Mouse (Mus musculus): ENCODE data around the gene Sympk. TPM values are rescaled to one million over a fixed set of nuclear protein-coding genes. Genes with fewer than 3 reads are reported as not detected.

Sympk gene
- total and polyA plus RNA-seq, 2 experiments from 2014 or later = 20.0 to 73.8 TPM

GRCm38 (mm10) chr7:18990601-18991295 is 33.4 kb upstream of the Sympk start, which contains the start of gene Mypop:
Gene Mypop, plus strand, starts transcription at chr7:18991245.
- H3K27ac ChIP-seq (ENCODE audit: low read depth, low read length) = peak within 1 kb of the TSS; percentile 71
- H3K4me2 ChIP-seq (ENCODE audit: low read depth) = peak within 1 kb of the TSS; percentile 83
- WGBS = under 1% methylated on average over 36 of the region's 37 CpGs
- H3K9ac ChIP-seq = peak within 1 kb of the TSS; percentile 60
- peak within 1 kb of the TSS; percentile 67 for H3K4me3 ChIP-seq (ENCODE audit: low read depth, low read length)
- H3K9me3 ChIP-seq (ENCODE audit: low read length) = no peaks in the 10 kb centered on the region
- peak; percentile 100 for DNase-seq
- no peaks in the 10 kb centered on the region for H3K36me3 ChIP-seq (ENCODE audit: insufficient read depth)
- ATAC-seq = peak; percentile 93
- H3K27me3 ChIP-seq (ENCODE audit: insufficient read depth, low read length) = no peaks in the 10 kb centered on the region
- H3K4me1 ChIP-seq (ENCODE audit: insufficient read depth) = peaks cover 8% of the 10 kb centered on the region
- peak; percentile 18; the same call in 1 of the 2 replicates for TF ChIP-seq CTCF (IDR thresholded peaks at IDR 0.05; ENCODE audit: low read depth)

DNA sequence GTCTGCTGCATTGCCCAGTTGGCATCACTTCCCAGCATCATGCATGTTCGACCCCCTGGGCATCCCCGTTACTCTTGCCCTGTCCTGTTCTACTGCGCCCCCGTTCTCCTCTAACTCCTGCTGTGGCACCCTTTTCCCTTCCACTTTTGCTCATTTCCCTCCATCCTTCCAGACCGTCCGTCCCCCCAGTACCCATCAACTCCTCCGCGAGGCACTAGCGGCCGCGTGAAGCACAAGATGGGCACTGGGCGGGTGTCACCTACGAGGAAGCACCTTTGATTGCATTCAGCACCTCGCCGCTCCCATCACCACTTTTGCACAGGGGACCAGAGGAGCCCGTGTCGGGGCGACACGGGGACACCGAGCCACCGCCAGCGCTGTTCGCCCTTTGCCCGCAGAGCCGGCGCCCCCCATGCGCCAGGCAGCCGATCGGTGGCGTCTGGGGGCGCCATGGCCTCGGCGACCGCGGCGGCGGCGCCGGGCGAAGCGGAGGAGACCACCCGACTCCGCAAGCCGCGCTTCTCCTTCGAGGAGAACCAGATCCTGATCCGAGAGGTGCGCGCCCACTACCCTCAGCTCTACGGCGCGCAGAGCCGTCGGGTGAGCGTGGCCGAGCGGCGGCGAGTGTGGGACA is 32.4 kb upstream of the Sympk start:
- under 1% methylated on average over 50 of the region's 59 CpGs for WGBS
- TF ChIP-seq CTCF (IDR thresholded peaks at IDR 0.05; ENCODE audit: low read depth) = no peak
- Histone ChIP-seq H3K9ac (peak overlapping the region; percentile 60), H3K27ac (ENCODE audit: low read depth, low read length) (peak overlapping the region; percentile 71), H3K27me3 (ENCODE audit: insufficient read depth, low read length) (no peaks in the 10 kb centered on the region), H3K4me3 (ENCODE audit: low read depth, low read length) (peak overlapping the region; percentile 67), H3K9me3 (ENCODE audit: low read length) (no peaks in the 10 kb centered on the region), H3K36me3 (ENCODE audit: insufficient read depth) (no peaks in the 10 kb centered on the region), H3K4me2 (ENCODE audit: low read depth) (peak overlapping the region; percentile 83), H3K4me1 (ENCODE audit: insufficient read depth) (peaks cover 8% of the 10 kb centered on the region)
- ATAC-seq (no peak), DNase-seq (no peak)

DNA sequence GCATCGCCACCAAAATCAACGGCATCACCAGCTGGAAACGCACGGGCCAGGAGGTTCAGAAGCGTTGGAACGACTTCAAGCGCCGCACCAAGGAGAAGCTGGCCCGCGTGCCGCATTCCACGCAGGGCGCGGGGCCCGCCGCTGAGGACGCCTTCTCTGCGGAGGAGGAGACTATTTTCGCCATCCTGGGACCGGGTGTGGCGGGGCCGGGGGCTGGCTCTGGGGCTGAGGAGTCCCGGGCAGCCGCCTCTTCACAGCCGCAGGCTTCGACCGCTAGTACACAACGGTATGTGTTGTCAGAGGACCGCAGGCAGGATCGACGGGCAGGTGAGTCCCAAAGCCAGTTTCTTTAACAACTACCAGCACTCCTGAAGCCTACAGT is 31.9 kb upstream of the Sympk start:
- WGBS = 6% methylated on average over 31 of the region's 31 CpGs
- Histone ChIP-seq H3K27me3 (ENCODE audit: insufficient read depth, low read length) (no peaks in the 10 kb centered on the region), H3K36me3 (ENCODE audit: insufficient read depth) (no peaks in the 10 kb centered on the region), H3K4me3 (ENCODE audit: low read depth, low read length) (peak overlapping the region; percentile 67), H3K4me1 (ENCODE audit: insufficient read depth) (peaks cover 8% of the 10 kb centered on the region), H3K9ac (peak overlapping the region; percentile 60), H3K4me2 (ENCODE audit: low read depth) (peak overlapping the region; percentile 83), H3K27ac (ENCODE audit: low read depth, low read length) (peak overlapping the region; percentile 21; the same call in 1 of the 2 replicates), H3K9me3 (ENCODE audit: low read length) (no peaks in the 10 kb centered on the region)
- TF ChIP-seq CTCF (IDR thresholded peaks at IDR 0.05; ENCODE audit: low read depth) = no peak
- ATAC-seq (no peak), DNase-seq (no peak)

DNA sequence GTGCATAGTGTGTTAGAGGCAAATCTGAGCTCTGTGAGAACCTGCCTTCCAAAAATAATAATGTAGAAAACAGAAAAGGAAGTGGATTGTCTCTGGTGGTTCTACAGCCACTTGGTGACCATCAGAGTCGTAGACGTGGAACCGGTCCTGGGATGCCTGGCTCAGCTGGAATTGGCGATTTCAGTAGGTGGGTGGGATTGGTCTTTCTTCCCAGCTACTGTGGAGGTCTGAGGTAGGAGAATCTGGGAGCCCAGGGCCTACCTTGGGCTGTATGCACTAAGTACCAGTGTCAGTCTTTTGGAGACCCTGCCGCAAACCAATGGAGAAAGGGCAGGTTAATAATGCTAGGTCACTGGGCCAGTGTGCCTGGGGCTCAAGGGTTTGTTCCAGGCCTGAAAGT is 31.1 kb upstream of the Sympk start:
- Histone ChIP-seq H3K27me3 (ENCODE audit: insufficient read depth, low read length) (no peaks in the 10 kb centered on the region), H3K27ac (ENCODE audit: low read depth, low read length) (no peak overlapping the region), H3K9ac (no peak overlapping the region; the same call in 1 of the 2 replicates), H3K36me3 (ENCODE audit: insufficient read depth) (no peaks in the 10 kb centered on the region), H3K9me3 (ENCODE audit: low read length) (no peaks in the 10 kb centered on the region), H3K4me2 (ENCODE audit: low read depth) (peak overlapping the region; percentile 83), H3K4me1 (ENCODE audit: insufficient read depth) (peaks cover 8% of the 10 kb centered on the region), H3K4me3 (ENCODE audit: low read depth, low read length) (no peak overlapping the region)
- no peak for DNase-seq
- no peak for ATAC-seq
- 85% methylated on average over 5 of the region's 5 CpGs for WGBS
- no peak for TF ChIP-seq CTCF (IDR thresholded peaks at IDR 0.05; ENCODE audit: low read depth)

- no peak overlapping the region for H3K9ac ChIP-seq
- WGBS = 29% methylated on average over 9 of the region's 9 CpGs
- no peak overlapping the region for H3K27ac ChIP-seq (ENCODE audit: low read depth, low read length)
- H3K4me1 ChIP-seq (ENCODE audit: insufficient read depth) = peaks cover 4% of the 10 kb centered on the region; the same call in 1 of the 2 replicates
- H3K36me3 ChIP-seq (ENCODE audit: insufficient read depth) = no peaks in the 10 kb centered on the region; the same call in 1 of the 2 replicates
- no peak overlapping the region for H3K4me3 ChIP-seq (ENCODE audit: low read depth, low read length)
- H3K9me3 ChIP-seq (ENCODE audit: low read length) = no peaks in the 10 kb centered on the region
- peak; percentile 40 for TF ChIP-seq CTCF (IDR thresholded peaks at IDR 0.05; ENCODE audit: low read depth)
- no peak overlapping the region for H3K4me2 ChIP-seq (ENCODE audit: low read depth)
- ATAC-seq (no peak), DNase-seq (no peak)
- H3K27me3 ChIP-seq (ENCODE audit: insufficient read depth, low read length) = no peaks in the 10 kb centered on the region
Observed at GRCm38 (mm10) chr7:18998835-18999234, 25.3 kb upstream of the Sympk start.

DNA sequence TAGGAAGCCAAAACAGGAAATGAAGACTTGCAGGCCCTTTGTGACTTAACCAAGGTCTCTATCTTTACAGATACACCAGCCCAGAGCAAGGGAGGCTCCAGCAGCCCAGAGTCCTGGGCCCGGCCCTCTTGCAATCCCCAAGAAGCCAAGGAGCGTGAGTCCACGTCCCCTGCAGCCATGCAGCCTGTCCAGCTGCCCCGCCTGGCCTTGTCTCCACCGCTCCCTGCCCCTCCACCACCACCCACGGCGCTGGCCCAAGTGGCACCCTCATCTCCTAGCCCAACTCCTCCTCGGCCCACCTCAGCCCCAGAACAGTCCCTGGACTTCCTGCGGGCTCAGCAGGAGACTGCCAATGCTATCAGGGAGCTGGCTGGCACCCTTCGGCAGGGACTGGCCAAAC is 23.8 kb upstream of the Sympk start:
- peaks cover 12% of the 10 kb centered on the region for H3K4me1 ChIP-seq (ENCODE audit: insufficient read depth)
- DNase-seq (no peak), ATAC-seq (no peak)
- H3K9ac ChIP-seq = no peak overlapping the region
- no peaks in the 10 kb centered on the region for H3K9me3 ChIP-seq (ENCODE audit: low read length)
- no peak for TF ChIP-seq CTCF (IDR thresholded peaks at IDR 0.05; ENCODE audit: low read depth)
- H3K4me3 ChIP-seq (ENCODE audit: low read depth, low read length) = no peak overlapping the region
- no peaks in the 10 kb centered on the region for H3K27me3 ChIP-seq (ENCODE audit: insufficient read depth, low read length)
- H3K27ac ChIP-seq (ENCODE audit: low read depth, low read length) = no peak overlapping the region
- 0 out of 2 replicates have a peak overlapping the region, but pooled peaks have one; percentile 10 for H3K4me2 ChIP-seq (ENCODE audit: low read depth)
- 70% methylated on average over 10 of the region's 10 CpGs for WGBS
- peaks cover 3% of the 10 kb centered on the region for H3K36me3 ChIP-seq (ENCODE audit: insufficient read depth)
